Mouse (Mus musculus): ENCODE measurements around the gene Focad.

Focad gene

GRCm38 (mm10) chr4:88156961-88157360 is 62.5 kb downstream of the Focad start:
- DNase-seq: no peak

DNA sequence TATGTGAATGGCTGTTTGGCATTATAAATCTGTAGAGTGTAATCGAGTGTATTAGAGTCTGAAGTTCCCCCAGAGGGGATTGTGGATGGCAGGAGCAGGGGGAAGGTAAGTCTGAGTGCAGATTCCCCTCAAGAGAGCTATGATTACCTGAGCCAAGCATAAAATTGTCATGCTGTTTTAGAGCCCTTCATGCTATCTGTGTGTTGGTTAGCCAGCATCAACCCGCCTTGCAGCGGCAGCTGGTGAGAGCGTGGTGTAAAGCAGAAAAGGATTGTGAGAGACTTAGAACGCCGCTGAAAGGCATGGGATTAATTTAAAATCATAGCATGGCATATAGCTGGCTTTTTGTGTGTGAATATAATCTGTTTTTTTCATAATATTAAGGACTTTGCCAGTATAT is 63.2 kb downstream of the Focad start:
- DNase-seq: no peak

DNA sequence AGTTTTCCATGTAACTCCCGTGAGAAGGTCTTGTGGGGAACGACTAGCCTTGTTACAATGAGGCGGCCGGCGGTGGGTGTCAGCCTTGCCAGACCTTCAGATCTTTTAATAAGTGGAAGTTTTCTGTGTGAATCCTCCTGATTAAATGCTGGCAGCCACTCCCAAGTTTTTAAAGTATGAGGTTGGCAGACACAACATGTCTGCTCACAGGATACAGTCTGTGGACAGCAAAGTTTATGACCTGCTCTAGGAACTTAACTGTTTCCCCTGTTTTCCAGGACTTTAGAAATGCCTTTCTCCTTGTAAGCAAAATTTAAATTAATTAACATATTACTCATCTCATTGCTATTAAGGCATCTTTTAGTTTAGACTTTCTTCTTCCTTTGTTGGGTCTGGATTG is 64.8 kb downstream of the Focad start:
- DNase-seq: peak; percentile 4

DNA sequence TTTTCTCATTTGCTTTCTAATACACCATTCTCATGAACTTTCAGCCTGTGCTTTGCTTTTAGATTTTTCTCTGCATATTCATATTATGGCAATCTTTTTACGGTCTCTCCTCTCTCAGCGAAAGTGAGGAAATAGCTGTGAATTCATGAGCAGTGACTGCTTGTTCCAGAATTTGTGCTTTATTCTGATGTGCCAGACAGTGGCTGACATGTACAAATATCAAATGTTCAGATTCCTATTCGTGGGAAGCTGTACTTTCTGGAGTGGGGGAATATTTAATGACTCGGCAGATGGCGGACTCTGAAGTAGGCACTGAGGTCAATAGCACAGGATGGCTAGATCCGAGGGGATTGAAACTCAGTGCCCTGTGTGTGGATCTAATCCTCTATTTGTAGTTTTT is 65.3 kb downstream of the Focad start:
- DNase-seq: no peak

GRCm38 (mm10) chr4:88163511-88164247 is 69.2 kb downstream of the Focad start:
- DNase-seq: no peak

- DNase-seq: no peak
Measured at GRCm38 (mm10) chr4:88167008-88167862, 72.8 kb downstream of the Focad start.

- no peak for DNase-seq
Measured at GRCm38 (mm10) chr4:88175058-88175974, 80.9 kb downstream of the Focad start.

DNA sequence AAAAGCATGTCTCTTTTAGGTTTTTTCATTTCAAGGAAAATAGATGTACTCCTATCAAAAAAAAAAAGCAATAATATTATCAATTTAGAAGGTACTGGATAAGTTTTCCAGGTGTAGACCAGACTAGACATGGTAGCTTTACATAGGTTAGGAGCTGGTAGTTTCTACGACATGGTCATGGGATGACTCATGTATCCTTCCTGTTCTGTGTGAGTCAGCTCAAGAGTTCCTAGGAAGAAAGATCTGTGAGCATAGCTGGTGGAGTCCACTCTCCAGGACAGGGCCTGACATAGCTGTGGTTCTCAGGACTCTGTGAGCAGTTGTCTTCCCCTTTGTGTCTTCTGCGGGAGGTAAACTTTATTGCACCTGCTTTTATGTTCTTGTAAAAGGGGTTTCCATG is 84.9 kb downstream of the Focad start:
- DNase-seq: no peak

DNA sequence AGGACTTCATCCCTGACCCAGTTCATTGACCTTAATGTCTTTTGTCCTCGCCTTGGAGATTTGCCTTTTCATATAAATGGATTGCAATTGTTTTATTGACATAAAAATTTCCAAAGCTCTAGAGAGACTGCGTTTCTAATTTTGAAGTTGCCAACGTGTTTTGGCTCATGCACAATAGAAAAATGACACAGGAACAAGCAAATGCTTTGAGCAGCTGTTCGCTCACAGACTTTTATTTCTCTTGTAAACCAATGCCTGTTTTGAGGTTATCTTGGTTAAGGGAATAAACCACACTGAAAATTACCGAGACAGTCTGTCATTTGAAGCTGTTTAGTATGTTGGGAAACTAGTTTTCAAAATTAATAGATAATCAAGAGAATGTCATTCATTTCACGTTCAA is 89.9 kb downstream of the Focad start:
- no peak for DNase-seq

- DNase-seq: no peak
Measured at GRCm38 (mm10) chr4:88185872-88186426, 91.5 kb downstream of the Focad start.

GRCm38 (mm10) chr4:88187649-88188048 is 93.2 kb downstream of the Focad start:
- DNase-seq: no peak

DNA sequence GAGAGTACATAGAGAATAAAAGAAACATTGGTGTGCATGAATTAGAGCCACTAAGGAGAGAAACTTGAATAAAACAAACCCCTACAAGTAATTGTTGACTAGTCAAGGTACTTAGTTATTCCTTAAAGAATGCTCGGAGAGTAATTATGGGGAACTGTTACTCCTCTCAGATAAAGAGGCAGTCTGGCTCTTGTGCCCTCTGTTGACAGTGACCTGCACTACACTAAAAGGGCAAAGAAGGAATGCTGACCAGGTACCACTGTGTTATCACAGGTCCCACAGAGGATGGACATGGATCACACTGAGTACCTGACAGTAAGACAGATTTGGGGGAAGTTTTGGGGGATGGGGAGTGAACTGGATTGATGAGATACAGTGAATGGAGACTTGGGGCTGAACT is 95.1 kb downstream of the Focad start:
- DNase-seq: no peak

- DNase-seq: no peak
Measured at GRCm38 (mm10) chr4:88194256-88194655, 99.8 kb downstream of the Focad start.

- DNase-seq: peak; percentile 38
Measured at GRCm38 (mm10) chr4:88195898-88196495, 101.6 kb downstream of the Focad start.

GRCm38 (mm10) chr4:88196500-88196912 is 102.1 kb downstream of the Focad start:
- DNase-seq: no peak

- peak; percentile 63 for DNase-seq
Measured at GRCm38 (mm10) chr4:88197244-88197643, 102.8 kb downstream of the Focad start.

DNA sequence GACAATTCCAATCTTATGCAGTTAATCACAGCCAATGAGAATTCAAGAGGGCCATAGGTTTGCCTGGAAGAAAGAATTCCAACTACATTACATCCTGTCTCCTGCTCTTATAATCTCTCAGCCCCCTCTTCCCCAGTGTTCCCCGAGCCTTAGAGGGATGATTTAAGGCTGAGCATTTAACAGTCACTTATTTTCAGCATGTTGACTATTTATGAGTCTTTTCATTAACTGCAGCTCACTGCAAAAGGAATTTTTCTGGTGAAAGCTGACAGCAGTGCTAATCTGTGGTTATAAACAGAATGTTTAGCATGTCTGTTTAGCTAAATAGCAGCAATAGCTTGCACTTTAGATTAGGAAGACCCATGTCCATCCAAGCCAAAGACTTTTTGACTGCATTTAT is 104.8 kb downstream of the Focad start:
- no peak for DNase-seq

DNA sequence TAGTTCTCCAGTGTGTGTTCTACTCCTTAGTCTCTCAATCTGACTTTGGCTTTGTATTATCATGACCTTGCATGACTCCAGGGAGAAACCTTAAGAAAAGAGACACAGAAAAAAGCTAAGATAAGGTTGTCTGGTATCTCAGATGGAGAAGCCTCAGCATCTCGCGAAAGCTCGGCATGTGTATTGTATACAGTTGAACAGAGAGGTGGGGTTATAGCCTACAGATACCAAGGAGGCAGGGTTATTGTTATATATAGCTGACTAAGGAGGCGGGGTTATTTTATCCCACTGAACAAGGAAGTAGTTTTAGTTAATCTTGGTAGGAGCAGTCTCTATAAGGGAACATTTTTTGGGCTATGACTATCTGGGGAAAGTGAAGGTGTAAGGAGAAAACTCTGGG is 106.6 kb downstream of the Focad start:
- no peak for DNase-seq

DNA sequence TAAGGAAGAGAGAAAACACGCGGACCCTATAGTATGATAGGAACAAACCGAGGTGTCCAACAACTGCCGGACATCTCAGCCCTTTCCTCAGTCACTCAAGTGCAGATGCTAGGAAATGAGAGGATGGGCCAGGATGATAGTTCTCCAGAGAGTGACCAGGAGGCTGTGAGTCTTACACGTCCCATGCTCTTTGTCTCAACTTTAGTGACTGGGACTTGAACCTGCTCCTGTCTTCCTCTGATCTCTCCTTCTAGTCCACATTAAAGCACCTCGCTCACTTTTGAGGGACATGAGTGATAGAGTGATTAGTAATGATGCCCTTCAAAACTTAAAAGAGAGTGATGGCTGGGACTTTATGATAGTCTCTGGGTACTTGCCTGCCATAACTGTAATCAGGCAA is 114.2 kb downstream of the Focad start:
- no peak for DNase-seq

GRCm38 (mm10) chr4:88209351-88209814 is 115.0 kb downstream of the Focad start:
- DNase-seq: peak; percentile 48

GRCm38 (mm10) chr4:88210602-88211001 is 116.2 kb downstream of the Focad start:
- no peak for DNase-seq

GRCm38 (mm10) chr4:88211200-88211885 is 116.9 kb downstream of the Focad start:
- no peak for DNase-seq
